9 mouse cellular contexts compared by ENCODE assay signal in the genomic region with DNA sequence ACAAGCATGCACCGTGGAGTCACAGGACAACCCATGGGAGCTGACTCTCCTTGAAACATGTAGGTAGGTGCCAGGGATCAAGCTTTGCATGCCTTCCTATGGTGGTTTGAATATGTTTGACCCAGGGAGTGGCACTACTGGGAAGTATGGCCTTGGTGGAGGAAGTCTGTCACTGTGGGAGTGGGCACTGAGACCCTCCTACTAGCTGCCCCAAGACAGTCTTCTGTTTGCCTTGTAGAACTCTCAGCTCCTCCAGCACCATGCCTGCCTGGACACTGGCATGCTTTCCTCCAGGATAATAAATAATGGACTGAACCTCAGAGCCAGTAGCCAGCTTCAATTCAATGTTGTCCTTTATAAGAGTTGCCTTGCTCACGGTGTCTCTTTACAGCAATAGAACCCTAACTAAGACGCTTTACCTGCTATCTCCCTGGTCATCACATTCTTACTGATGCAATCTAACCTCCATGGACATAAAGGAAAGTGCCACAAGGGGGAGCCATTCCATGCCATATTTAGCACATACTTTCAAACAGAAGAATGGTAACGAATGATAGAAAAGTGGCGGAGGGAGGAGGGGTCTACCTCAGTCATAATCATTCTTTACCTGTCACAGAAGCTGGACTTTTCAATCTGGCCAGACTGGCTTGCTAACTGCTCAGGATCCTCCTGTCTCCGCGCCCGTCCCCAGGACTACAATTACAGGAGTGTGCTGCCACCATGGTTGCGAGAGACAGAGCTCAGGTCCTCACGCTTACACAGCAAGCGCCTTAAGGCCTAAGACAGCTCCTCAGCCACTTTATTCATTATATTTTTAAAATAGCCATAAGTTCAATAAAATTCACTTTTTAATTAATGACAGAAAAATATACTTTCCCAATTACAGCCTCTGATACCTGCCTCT. TPM values are rescaled to one million over a fixed set of nuclear protein-coding genes. Genes with fewer than 3 reads are reported as not detected.
A peak's percentile ranks its signal among the peaks of the same experiment; 100 is the strongest.
DNase-seq lines count a peak whose midpoint lies in the region; ATAC-seq lines count a peak whose summit lies in the region.
"Had no signal": no experiment of that assay in that cellular context is flagged by ENCODE, and none has a peak within 500 bp of the region (broad histone marks: within the 10 kb centered on the region; RNA-seq: fewer than 3 reads in every experiment).

No protein-coding gene starts in this region.

- ATAC-seq in forebrain, embryonic 13.5 days = peak; percentile 69
- ATAC-seq in hindbrain, embryonic 14.5 days (ENCODE audit: low FRiP score) = peak; percentile 59; the same call in 1 of the 2 replicates

- no peaks in the 10 kb centered on the region for H3K4me1 ChIP-seq in forebrain, embryonic 13.5 days
- H3K4me1 ChIP-seq in hindbrain, embryonic 14.5 days (replicated peaks; ENCODE audit: control insufficient read depth, insufficient read depth, low read length) = no peaks in the 10 kb centered on the region
- H3K4me1 ChIP-seq: limb, embryonic 12.5 days had no signal

- no peak overlapping the region for H3K4me3 ChIP-seq in forebrain, embryonic 13.5 days
- no peak overlapping the region for H3K4me3 ChIP-seq in hindbrain, embryonic 14.5 days (replicated peaks; ENCODE audit: low read length)
- H3K4me3 ChIP-seq: limb, embryonic 12.5 days had no signal

- no peak overlapping the region for H3K27ac ChIP-seq in forebrain, embryonic 13.5 days
- no peak overlapping the region for H3K27ac ChIP-seq in hindbrain, embryonic 14.5 days
- H3K27ac ChIP-seq: limb, embryonic 12.5 days had no signal

- H3K9ac ChIP-seq in forebrain, embryonic 13.5 days = no peak overlapping the region
- H3K9ac ChIP-seq in hindbrain, embryonic 14.5 days = no peak overlapping the region
- H3K9ac ChIP-seq: limb, embryonic 12.5 days had no signal

- H3K36me3 ChIP-seq in forebrain, embryonic 13.5 days (ENCODE audit: poor library complexity, severe bottlenecking) = no peaks in the 10 kb centered on the region
- no peaks in the 10 kb centered on the region for H3K36me3 ChIP-seq in hindbrain, embryonic 14.5 days (replicated peaks; ENCODE audit: control insufficient read depth, insufficient read depth)

- WGBS in forebrain, embryonic 13.5 days = 78% methylated on average over 11 of the region's 11 CpGs
- WGBS in hindbrain, embryonic 14.5 days = 76% methylated on average over 11 of the region's 11 CpGs

- DNase-seq in Muller cell, postnatal 12 days (ENCODE audit: inconsistent ontology term) = peak; percentile 45
- DNase-seq in brain, embryonic 18.5 days (ENCODE audit: low read depth, low spot score) = peak; percentile 20
- DNase-seq in hindbrain, embryonic 14.5 days (ENCODE audit: low spot score) = peak; percentile 81
- DNase-seq in layer of hippocampus, adult 9-10 months (ENCODE audit: low spot score) = peak; percentile 75
- peak; percentile 79 for DNase-seq in lung, postnatal 10 days
- peak; percentile 54 for DNase-seq in retina, postnatal 7 days (ENCODE audit: low read depth, low spot score)
- no peak for DNase-seq in ovary, adult 18-20 months (ENCODE audit: low spot score)

- no peaks in the 10 kb centered on the region for H3K9me3 ChIP-seq in forebrain, embryonic 13.5 days (replicated peaks)
- H3K9me3 ChIP-seq in hindbrain, embryonic 14.5 days (ENCODE audit: control insufficient read depth, low read length) = no peaks in the 10 kb centered on the region
- H3K9me3 ChIP-seq: limb, embryonic 12.5 days had no signal

- H3K4me2 ChIP-seq in forebrain, embryonic 13.5 days = no peak overlapping the region
- no peak overlapping the region for H3K4me2 ChIP-seq in hindbrain, embryonic 14.5 days (replicated peaks)
- H3K4me2 ChIP-seq: limb, embryonic 12.5 days had no signal

- no peaks in the 10 kb centered on the region for H3K27me3 ChIP-seq in forebrain, embryonic 13.5 days
- H3K27me3 ChIP-seq in hindbrain, embryonic 14.5 days (ENCODE audit: control insufficient read depth, insufficient read depth, low read length) = no peaks in the 10 kb centered on the region
- H3K27me3 ChIP-seq: limb, embryonic 12.5 days had no signal

RNA-seq across cellular contexts. Expression of gene Tmem60, which starts 31.6 kb away (rescaled TPM):
- polyA plus RNA-seq in forebrain, embryonic 13.5 days (2015; fragmentation: Nextera tagmentation; extraction: Ambion mirVana) = 66.8 and 69.4 TPM in 2 replicates
- polyA plus RNA-seq in hindbrain, embryonic 14.5 days (2014; fragmentation: Nextera tagmentation; extraction: Ambion mirVana) = 65.4 and 73.6 TPM in 2 replicates

RNA-seq across cellular contexts. Expression of gene Phtf2, which starts 31.7 kb away (rescaled TPM):
- 20.7 and 22.5 TPM in 2 replicates for polyA plus RNA-seq in forebrain, embryonic 13.5 days (2015; fragmentation: Nextera tagmentation; extraction: Ambion mirVana)
- 29.6 and 32.6 TPM in 2 replicates for polyA plus RNA-seq in hindbrain, embryonic 14.5 days (2014; fragmentation: Nextera tagmentation; extraction: Ambion mirVana)

RNA-seq across cellular contexts. Expression of gene Rsbn1l, which starts 42.6 kb away (rescaled TPM):
- 5.8 and 6.3 TPM in 2 replicates for polyA plus RNA-seq in forebrain, embryonic 13.5 days (2015; fragmentation: Nextera tagmentation; extraction: Ambion mirVana)
- 4.3 and 5.6 TPM in 2 replicates for polyA plus RNA-seq in hindbrain, embryonic 14.5 days (2014; fragmentation: Nextera tagmentation; extraction: Ambion mirVana)
